Mouse (Mus musculus): ENCODE measurements around the gene Smagp. TPM values are rescaled to one million over a fixed set of nuclear protein-coding genes. Genes with fewer than 3 reads are reported as not detected.

Gene Smagp
- polyA plus RNA-seq, 1 experiment from 2014 or later = 4.1 TPM

- peaks cover 11% of the 10 kb centered on the region for H3K4me1 ChIP-seq (replicated peaks)
- H3K27ac ChIP-seq (replicated peaks) = no peak overlapping the region
- H3K9ac ChIP-seq = no peak overlapping the region
- peaks cover 58% of the 10 kb centered on the region for H3K36me3 ChIP-seq
- H3K4me2 ChIP-seq = no peak overlapping the region
- H3K27me3 ChIP-seq = no peaks in the 10 kb centered on the region
- no peak overlapping the region for H3K4me3 ChIP-seq
- no peak for ATAC-seq (ENCODE audit: low read depth)
- no peaks in the 10 kb centered on the region for H3K9me3 ChIP-seq
- WGBS = 91% methylated on average over 6 of the region's 6 CpGs
Measured at GRCm38 (mm10) chr15:100576392-100576791, 60.3 kb downstream of the Smagp start.

DNA sequence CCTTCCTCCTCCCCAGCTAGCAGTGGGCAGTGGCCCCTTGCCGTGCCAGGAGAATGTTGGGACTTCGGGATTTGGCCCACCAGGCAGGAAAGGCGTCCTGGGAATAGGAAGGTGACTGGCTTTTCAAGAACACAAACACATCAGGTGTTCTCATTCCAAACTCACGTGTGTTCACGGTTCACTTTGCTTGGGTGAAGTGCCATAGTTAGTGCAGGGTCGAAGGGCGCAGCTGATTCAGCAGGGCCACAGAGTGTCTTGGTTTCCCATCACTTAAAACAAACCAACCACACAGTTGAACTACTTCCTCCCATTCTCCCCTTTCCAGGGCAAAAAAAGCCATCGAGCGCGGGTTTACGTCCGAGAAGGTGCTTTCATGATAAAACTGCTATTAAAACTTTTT lies 61.4 kb downstream of the Smagp start:
- Histone ChIP-seq H3K9ac (no peak overlapping the region), H3K9me3 (no peaks in the 10 kb centered on the region), H3K4me3 (no peak overlapping the region), H3K27ac (replicated peaks) (no peak overlapping the region), H3K4me1 (replicated peaks) (peaks cover 11% of the 10 kb centered on the region), H3K36me3 (peaks cover 49% of the 10 kb centered on the region), H3K27me3 (no peaks in the 10 kb centered on the region), H3K4me2 (no peak overlapping the region)
- ATAC-seq (ENCODE audit: low read depth) = no peak
- 90% methylated on average over 12 of the region's 12 CpGs for WGBS

DNA sequence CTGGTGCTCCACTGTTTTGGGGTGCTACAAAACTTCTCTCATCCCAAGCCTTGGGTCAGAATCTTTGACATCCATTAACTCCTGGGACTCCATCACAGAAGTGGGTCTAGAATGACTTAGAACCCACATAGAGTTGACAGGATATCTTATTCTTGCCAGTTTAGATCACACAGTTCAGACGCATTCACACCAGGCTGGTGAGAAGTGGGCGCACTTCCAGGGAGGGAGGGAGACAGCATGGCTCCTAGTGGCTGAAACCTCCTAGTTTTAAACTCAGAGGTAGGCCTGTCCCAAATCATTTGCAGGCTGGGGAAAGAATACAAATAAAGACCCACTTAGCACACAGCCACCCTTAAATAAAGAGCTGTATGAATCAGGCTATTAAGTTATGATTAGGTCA lies 62.4 kb downstream of the Smagp start:
- H3K27ac ChIP-seq (replicated peaks) = no peak overlapping the region
- 76% methylated on average over 2 of the region's 2 CpGs for WGBS
- H3K9ac ChIP-seq = no peak overlapping the region
- ATAC-seq (ENCODE audit: low read depth) = no peak
- no peaks in the 10 kb centered on the region for H3K9me3 ChIP-seq
- no peaks in the 10 kb centered on the region for H3K27me3 ChIP-seq
- H3K4me3 ChIP-seq = no peak overlapping the region
- peaks cover 39% of the 10 kb centered on the region for H3K36me3 ChIP-seq
- no peak overlapping the region for H3K4me2 ChIP-seq
- H3K4me1 ChIP-seq (replicated peaks) = peaks cover 11% of the 10 kb centered on the region

GRCm38 (mm10) chr15:100573946-100574345 lies 62.8 kb downstream of the Smagp start:
- WGBS = 50% methylated on average over 6 of the region's 6 CpGs
- no peak overlapping the region for H3K27ac ChIP-seq (replicated peaks)
- H3K9ac ChIP-seq = no peak overlapping the region

More at GRCm38 (mm10) chr15:100573946-100574345, 62.8 kb downstream of the Smagp start:
- Histone ChIP-seq H3K9me3 (no peaks in the 10 kb centered on the region), H3K27me3 (no peaks in the 10 kb centered on the region), H3K4me3 (no peak overlapping the region), H3K4me1 (replicated peaks) (peaks cover 11% of the 10 kb centered on the region), H3K36me3 (peaks cover 35% of the 10 kb centered on the region), H3K4me2 (no peak overlapping the region)
- no peak for ATAC-seq (ENCODE audit: low read depth)

Small RNA genes within 50 kb of the gene (microRNA-seq; reads per million reads assigned to microRNA genes)
- not detected for gene Mir6961

Other genes with a start within 250 kb of the Smagp start
- 0.10 TPM in 1 of 2 replicates, not detected in the other for gene Gm5475, start 214.8 kb downstream of the Smagp start, polyA plus RNA-seq (2015; fragmentation: Nextera tagmentation; extraction: Ambion mirVana)
- 22.3 and 23.4 TPM in 2 replicates for gene Slc11a2, start 211.9 kb downstream of the Smagp start, polyA plus RNA-seq (2015; fragmentation: Nextera tagmentation; extraction: Ambion mirVana)
- 54.0 and 57.9 TPM in 2 replicates for gene Letmd1, start 167.9 kb downstream of the Smagp start, polyA plus RNA-seq (2015; fragmentation: Nextera tagmentation; extraction: Ambion mirVana)
- 39.1 and 43.8 TPM in 2 replicates for gene Csrnp2, start 141.5 kb downstream of the Smagp start, polyA plus RNA-seq (2015; fragmentation: Nextera tagmentation; extraction: Ambion mirVana)
- 35.4 and 36.8 TPM in 2 replicates for gene Tfcp2, start 84.9 kb downstream of the Smagp start, polyA plus RNA-seq (2015; fragmentation: Nextera tagmentation; extraction: Ambion mirVana)
- 38.8 and 41.6 TPM in 2 replicates for gene Pou6f1, start 37.0 kb downstream of the Smagp start, polyA plus RNA-seq (2015; fragmentation: Nextera tagmentation; extraction: Ambion mirVana)
- gene Dazap2, start 21.6 kb downstream of the Smagp start, polyA plus RNA-seq (2015; fragmentation: Nextera tagmentation; extraction: Ambion mirVana) = 161 and 162 TPM in 2 replicates
- gene Bin2, start 32.6 kb upstream of the Smagp start, polyA plus RNA-seq (2015; fragmentation: Nextera tagmentation; extraction: Ambion mirVana) = 2.8 and 3.7 TPM in 2 replicates
- 1.2 and 2.5 TPM in 2 replicates for gene Cela1, start 51.0 kb upstream of the Smagp start, polyA plus RNA-seq (2015; fragmentation: Nextera tagmentation; extraction: Ambion mirVana)
- 0.28 and 0.38 TPM in 2 replicates for gene Galnt6, start 92.4 kb upstream of the Smagp start, polyA plus RNA-seq (2015; fragmentation: Nextera tagmentation; extraction: Ambion mirVana)
- gene Slc4a8, start 124.8 kb upstream of the Smagp start, polyA plus RNA-seq (2015; fragmentation: Nextera tagmentation; extraction: Ambion mirVana) = 17.9 and 20.3 TPM in 2 replicates
- gene Scn8a, start 232.9 kb upstream of the Smagp start, polyA plus RNA-seq (2015; fragmentation: Nextera tagmentation; extraction: Ambion mirVana) = 17.6 and 18.2 TPM in 2 replicates

All from neural tube, embryonic 13.5 days (tissue).